Mouse (Mus musculus): ENCODE measurements around the gene Sbno2.

GRCm38 (mm10) chr10:80140666-80141035 lies 35.3 kb upstream of the Sbno2 start, which contains the start of gene Cbarp:
- no peak for TF ChIP-seq CTCF (IDR thresholded peaks at IDR 0.05; ENCODE audit: borderline replicate concordance, insufficient read depth, low read depth, low read length)
- TF ChIP-seq POLR2A (IDR thresholded peaks at IDR 0.05; ENCODE audit: borderline replicate concordance, insufficient read depth, low read length), result no peak
